Mouse (Mus musculus) left cerebral cortex, postnatal 14 days (tissue): ENCODE measurements around the gene Cdkal1. TPM values are rescaled to one million over a fixed set of nuclear protein-coding genes. Genes with fewer than 3 reads are reported as not detected.

Experiments
- DNase-seq, 2 experiments: peaks; one replicate each; pipeline ENCODE4 v3.0.0; 2021 to 2022; ENCODE audit warnings: low spot score in 2 of 2, mixed read lengths in 1 of 2
- intact Hi-C: fragments of 180-260 bp; cut with DNase I; formaldehyde crosslinking; loops from one replicate; pipeline ENCODE4 v1.15.1; 2025
- total RNA-seq, 2 experiments: library from RNA; stranded (reverse); gene quantifications; 2 replicates each; pipeline ENCODE4 v1.2.3; 2021

Cdkal1 gene
- total RNA-seq, 2 experiments from 2014 or later, result 16.5 to 19.7 TPM

- no peak for DNase-seq
- intact Hi-C loops, result no loop called here
Observed at GRCm38 (mm10) chr13:29775603-29776230, 79.8 kb downstream of the Cdkal1 start.

- intact Hi-C loops, result no loop called here
- no peak for DNase-seq
Observed at GRCm38 (mm10) chr13:29773563-29773962, 81.9 kb downstream of the Cdkal1 start.

GRCm38 (mm10) chr13:29772970-29773369 lies 82.5 kb downstream of the Cdkal1 start:
- intact Hi-C loops, result no loop called here
- DNase-seq, result no peak

- intact Hi-C loops, result loop anchor here (10.0 kb wide), 1 partner anchor 815 kb away; the partner anchor contains the start of gene Sox4
- DNase-seq, result peak; percentile 34 to 41
Observed at GRCm38 (mm10) chr13:29769647-29770436, 85.6 kb downstream of the Cdkal1 start.

GRCm38 (mm10) chr13:29768104-29768503 lies 87.4 kb downstream of the Cdkal1 start:
- intact Hi-C loops, result loop anchor here (10.0 kb wide), 1 partner anchor 813 kb away; the partner anchor contains the start of gene Sox4
- DNase-seq, result no peak

- intact Hi-C loops, result loop anchor here (10.0 kb wide), 1 partner anchor 813 kb away; the partner anchor contains the start of gene Sox4
- no peak for DNase-seq
Observed at GRCm38 (mm10) chr13:29767587-29767986, 87.9 kb downstream of the Cdkal1 start.

- intact Hi-C loops, result loop anchor here (10.0 kb wide), 1 partner anchor 812 kb away; the partner anchor contains the start of gene Sox4
- no peak for DNase-seq
Observed at GRCm38 (mm10) chr13:29766377-29766776, 89.1 kb downstream of the Cdkal1 start.

GRCm38 (mm10) chr13:29765296-29765695 lies 90.2 kb downstream of the Cdkal1 start:
- intact Hi-C loops, result loop anchor here (10.0 kb wide), 1 partner anchor 810 kb away; the partner anchor contains the start of gene Sox4

GRCm38 (mm10) chr13:29759691-29760467 lies 95.6 kb downstream of the Cdkal1 start:
- intact Hi-C loops, result loop anchor here (10.0 kb wide), 1 partner anchor 805 kb away; the partner anchor contains the start of gene Sox4
- no peak for DNase-seq

More at GRCm38 (mm10) chr13:29765296-29765695, 90.2 kb downstream of the Cdkal1 start:
- DNase-seq, result no peak

- DNase-seq, result no peak
- intact Hi-C loops, result no loop called here
Observed at GRCm38 (mm10) chr13:29756052-29756451, 99.4 kb downstream of the Cdkal1 start.

GRCm38 (mm10) chr13:29753254-29753653 lies 102.2 kb downstream of the Cdkal1 start:
- intact Hi-C loops, result no loop called here
- DNase-seq, result no peak

GRCm38 (mm10) chr13:29752061-29752460 lies 103.4 kb downstream of the Cdkal1 start:
- intact Hi-C loops, result no loop called here
- DNase-seq, result no peak

- intact Hi-C loops, result no loop called here
Observed at GRCm38 (mm10) chr13:29751201-29751600, 104.3 kb downstream of the Cdkal1 start.

GRCm38 (mm10) chr13:29747347-29747647 lies 108.2 kb downstream of the Cdkal1 start:
- intact Hi-C loops, result no loop called here
- DNase-seq, result no peak

More at GRCm38 (mm10) chr13:29751201-29751600, 104.3 kb downstream of the Cdkal1 start:
- DNase-seq, result no peak

GRCm38 (mm10) chr13:29746501-29747346 lies 108.8 kb downstream of the Cdkal1 start:
- intact Hi-C loops, result no loop called here
- DNase-seq, result no peak

GRCm38 (mm10) chr13:29745073-29745472 lies 110.4 kb downstream of the Cdkal1 start:
- peak in 1 of 2 experiments; percentile 40 for DNase-seq
- intact Hi-C loops, result no loop called here

- no peak for DNase-seq
- intact Hi-C loops, result no loop called here
Observed at GRCm38 (mm10) chr13:29744188-29744587, 111.3 kb downstream of the Cdkal1 start.

- intact Hi-C loops, result no loop called here
Observed at GRCm38 (mm10) chr13:29743761-29744160, 111.7 kb downstream of the Cdkal1 start.

More at GRCm38 (mm10) chr13:29743761-29744160, 111.7 kb downstream of the Cdkal1 start:
- no peak for DNase-seq
